8 mouse cellular contexts compared by ENCODE assay signal in the genomic region with DNA sequence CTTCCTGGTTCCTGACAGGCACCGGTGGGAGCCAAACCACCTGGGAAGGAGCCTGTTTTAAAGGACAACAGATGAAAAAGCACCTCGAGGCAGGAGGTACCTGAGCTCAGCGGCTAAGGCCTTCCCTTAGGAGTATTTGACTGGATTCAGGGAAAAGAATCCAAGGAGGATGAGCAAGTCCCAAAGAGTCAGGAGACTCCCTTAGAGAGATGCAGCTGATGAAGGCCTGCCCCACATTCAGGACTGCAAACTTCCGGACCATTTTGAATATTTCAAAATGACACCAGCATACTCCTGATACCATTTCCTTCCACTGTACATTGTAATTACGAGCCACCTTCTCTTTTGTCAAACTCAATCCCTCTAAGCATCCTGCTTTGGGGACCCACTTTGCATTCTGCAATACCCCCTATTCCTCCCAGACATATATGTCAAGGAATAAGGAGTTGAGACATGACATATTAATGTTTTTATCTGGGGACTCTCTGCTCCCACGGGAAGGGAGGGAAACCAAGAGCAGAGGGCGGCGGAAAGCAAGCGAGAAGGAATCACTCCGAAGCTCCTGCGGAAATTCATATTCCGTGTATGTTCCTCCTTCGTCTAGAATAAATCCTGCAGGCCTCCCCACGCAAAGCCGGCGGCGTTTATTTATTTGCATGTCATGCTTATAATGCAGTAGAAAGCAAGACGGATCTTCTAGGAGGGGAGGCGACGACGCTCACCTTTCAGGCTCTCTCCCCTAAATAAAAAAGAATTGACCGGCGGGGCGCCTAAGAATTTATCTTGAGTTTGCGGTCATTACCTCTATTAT.
A peak's percentile ranks its signal among the peaks of the same experiment; 100 is the strongest.
DNase-seq lines count a peak whose midpoint lies in the region; ATAC-seq lines count a peak whose summit lies in the region.

No protein-coding gene starts in this region.

- peak; percentile 58 for DNase-seq in embryo, embryonic 10.5 days (ENCODE audit: low spot score)
- no peak for DNase-seq in embryo, embryonic 10 days (ENCODE audit: low spot score)
- DNase-seq in right cerebral cortex, postnatal 4 days = peak; percentile 6
- DNase-seq in right cerebral cortex, adult 2 months (ENCODE audit: low spot score in 2 of 2) = no peak
- peak; percentile 52 to 62 for DNase-seq in kidney, postnatal 4 days
- no peak for DNase-seq in gastrocnemius, adult 18-20 months (ENCODE audit: low spot score)
- DNase-seq in adipocyte (ENCODE audit: low spot score) = no peak

- no peak for ATAC-seq in megakaryocyte-erythroid progenitor cell, adult 5-6 weeks (replicated peaks; ENCODE audit: low FRiP score, low TSS enrichment, poor library complexity, severe bottlenecking)

Comparison
In these comparisons a context has a peak if more than half of its experiments do, and no peak if none do; other contexts are left out.
1. DNase-seq: peak in embryo, embryonic 10.5 days (single experiment), right cerebral cortex, postnatal 4 days (single experiment) and kidney, postnatal 4 days (2 of 2); none in embryo, embryonic 10 days (single experiment), right cerebral cortex, adult 2 months (0 of 2), gastrocnemius, adult 18-20 months (single experiment) and adipocyte (single experiment).